22 mouse cellular contexts compared by ENCODE assay signal in genomic region chr17:5785238-5785637, GRCm38 (mm10).
"Had no signal": no experiment of that assay in that cellular context is flagged by ENCODE, and none has a peak within 500 bp of the region (broad histone marks: within the 10 kb centered on the region; RNA-seq: fewer than 3 reads in every experiment).

No protein-coding gene starts in this region.

- H3K27ac ChIP-seq: kidney, embryonic 15.5 days; limb, embryonic 13.5 days; liver, embryonic 12.5 days; liver, embryonic 15.5 days; lung, embryonic 15.5 days; midbrain, embryonic 10.5 days; neural tube, embryonic 13.5 days; stomach, postnatal 0 days had no signal

- H3K36me3 ChIP-seq: kidney, embryonic 15.5 days; limb, embryonic 13.5 days; liver, embryonic 12.5 days; liver, embryonic 15.5 days; lung, embryonic 15.5 days; midbrain, embryonic 10.5 days; neural tube, embryonic 13.5 days had no signal

- ATAC-seq: liver, embryonic 12.5 days had no signal

- H3K4me3 ChIP-seq: kidney, embryonic 15.5 days; limb, embryonic 13.5 days; liver, embryonic 12.5 days; liver, embryonic 15.5 days; lung, embryonic 15.5 days; megakaryocyte, embryonic 14.5 days; midbrain, embryonic 10.5 days; myocyte; neural tube, embryonic 13.5 days had no signal

- H3K9me3 ChIP-seq: kidney, embryonic 15.5 days; liver, embryonic 15.5 days; lung, embryonic 15.5 days had no signal

- DNase-seq: kidney, adult 11 months; kidney, adult 8-10 months; kidney, postnatal 10 days; kidney, postnatal 4 days; left cerebral cortex, postnatal 4 days; liver; lung, adult 18-20 months; lung, postnatal 10 days; lung, postnatal 36 days; midbrain, embryonic 14.5 days; right cerebral cortex, postnatal 4 days; thymus, postnatal 25 days had no signal

- H3K27me3 ChIP-seq: kidney, embryonic 15.5 days; limb, embryonic 13.5 days; liver, embryonic 12.5 days; liver, embryonic 15.5 days; lung, embryonic 15.5 days; neural tube, embryonic 13.5 days had no signal

- H3K4me1 ChIP-seq: liver, embryonic 12.5 days; liver, embryonic 15.5 days; lung, embryonic 15.5 days; midbrain, embryonic 10.5 days; neural tube, embryonic 13.5 days had no signal
